ENCODE assay signal across 36 mouse cellular contexts in the genomic region with DNA sequence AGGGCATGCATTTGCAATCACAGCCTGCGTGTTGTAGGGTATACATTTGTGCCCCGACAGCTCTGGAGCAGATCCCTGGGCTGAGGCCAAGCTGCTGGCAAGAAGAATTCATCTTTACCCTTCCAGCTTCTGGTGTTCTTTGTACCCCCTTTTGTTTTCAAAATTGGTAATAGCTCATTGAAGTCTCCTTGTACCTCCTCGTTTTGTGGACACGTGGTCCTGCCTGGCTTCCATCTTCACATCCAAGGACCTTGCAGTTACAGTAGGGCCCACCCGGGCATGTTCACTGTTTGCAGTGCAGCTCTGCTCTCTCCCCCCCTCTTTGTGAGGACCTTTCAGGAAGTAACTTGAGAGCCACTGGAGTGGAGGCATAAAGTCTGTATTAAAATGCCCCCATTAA. TPM values are rescaled to one million over a fixed set of nuclear protein-coding genes. Genes with fewer than 3 reads are reported as not detected.
A peak's percentile ranks its signal among the peaks of the same experiment; 100 is the strongest.
DNase-seq lines count a peak whose midpoint lies in the region; ATAC-seq and TF ChIP-seq lines count a peak whose summit lies in the region.
"Had no signal": no experiment of that assay in that cellular context is flagged by ENCODE, and none has a peak within 500 bp of the region (broad histone marks: within the 10 kb centered on the region; RNA-seq: fewer than 3 reads in every experiment).

No protein-coding gene starts in this region.

- TF ChIP-seq CTCF in heart, postnatal 0 days (IDR thresholded peaks at IDR 0.05; ENCODE audit: low read depth) = no peak

- peaks cover 7% of the 10 kb centered on the region for H3K4me1 ChIP-seq in forebrain, embryonic 15.5 days
- H3K4me1 ChIP-seq in forebrain, embryonic 12.5 days = peaks cover 7% of the 10 kb centered on the region; the same call in 1 of the 2 replicates
- peaks cover 46% of the 10 kb centered on the region for H3K4me1 ChIP-seq in heart, postnatal 0 days (ENCODE audit: control insufficient read depth, insufficient read depth)
- peaks cover 2% of the 10 kb centered on the region; the same call in 1 of the 2 replicates for H3K4me1 ChIP-seq in midbrain, embryonic 16.5 days (ENCODE audit: control insufficient read depth, insufficient read depth, low read length)
- H3K4me1 ChIP-seq: liver, embryonic 15.5 days had no signal

- 19% methylated on average over 5 of the region's 5 CpGs for WGBS in forebrain, embryonic 15.5 days
- WGBS in forebrain, embryonic 12.5 days = 42% methylated on average over 5 of the region's 5 CpGs
- 39% methylated on average over 5 of the region's 5 CpGs for WGBS in heart, postnatal 0 days
- WGBS in midbrain, embryonic 16.5 days = 51% methylated on average over 5 of the region's 5 CpGs

- no peak overlapping the region for H3K9ac ChIP-seq in forebrain, embryonic 15.5 days (replicated peaks)
- H3K9ac ChIP-seq in forebrain, embryonic 12.5 days = no peak overlapping the region
- no peak overlapping the region for H3K9ac ChIP-seq in heart, postnatal 0 days (replicated peaks; ENCODE audit: low read depth, low read length)
- no peak overlapping the region for H3K9ac ChIP-seq in midbrain, embryonic 16.5 days (ENCODE audit: low read depth, low read length)
- H3K9ac ChIP-seq: heart, embryonic 13.5 days; hindbrain, embryonic 12.5 days; liver, embryonic 15.5 days; lung, embryonic 14.5 days; neural tube, embryonic 12.5 days had no signal

- no peaks in the 10 kb centered on the region for H3K9me3 ChIP-seq in forebrain, embryonic 15.5 days
- no peaks in the 10 kb centered on the region for H3K9me3 ChIP-seq in forebrain, embryonic 12.5 days
- H3K9me3 ChIP-seq in heart, postnatal 0 days (replicated peaks; ENCODE audit: control insufficient read depth, low read length) = no peaks in the 10 kb centered on the region
- H3K9me3 ChIP-seq in midbrain, embryonic 16.5 days (replicated peaks; ENCODE audit: control insufficient read depth, low read length, poor library complexity, severe bottlenecking) = no peaks in the 10 kb centered on the region
- H3K9me3 ChIP-seq: heart, embryonic 13.5 days; hindbrain, embryonic 12.5 days; liver, embryonic 15.5 days; neural tube, embryonic 12.5 days had no signal

- no peak overlapping the region for H3K4me3 ChIP-seq in forebrain, embryonic 15.5 days
- no peak overlapping the region for H3K4me3 ChIP-seq in forebrain, embryonic 12.5 days (replicated peaks)
- H3K4me3 ChIP-seq in heart, postnatal 0 days (ENCODE audit: low read depth, low read length) = no peak overlapping the region
- no peak overlapping the region for H3K4me3 ChIP-seq in midbrain, embryonic 16.5 days (ENCODE audit: low read depth, low read length)
- H3K4me3 ChIP-seq: heart, adult 2 months; heart, embryonic 13.5 days; hindbrain, embryonic 12.5 days; liver, embryonic 15.5 days; myocyte; neural tube, embryonic 12.5 days had no signal

- H3K27me3 ChIP-seq in forebrain, embryonic 15.5 days = no peaks in the 10 kb centered on the region
- H3K27me3 ChIP-seq in forebrain, embryonic 12.5 days = no peaks in the 10 kb centered on the region
- H3K27me3 ChIP-seq in heart, postnatal 0 days (ENCODE audit: control insufficient read depth, insufficient read depth, low read length) = no peaks in the 10 kb centered on the region
- no peaks in the 10 kb centered on the region for H3K27me3 ChIP-seq in midbrain, embryonic 16.5 days (ENCODE audit: control insufficient read depth, insufficient read depth, low read depth, low read length)
- H3K27me3 ChIP-seq: CH12.LX; heart, embryonic 13.5 days; hindbrain, embryonic 12.5 days; liver, embryonic 15.5 days; neural tube, embryonic 12.5 days had no signal

- TF ChIP-seq EP300 in heart, postnatal 0 days (IDR thresholded peaks at IDR 0.05; ENCODE audit: low read depth) = no peak

- H3K27ac ChIP-seq in forebrain, embryonic 15.5 days (replicated peaks) = no peak overlapping the region
- no peak overlapping the region for H3K27ac ChIP-seq in forebrain, embryonic 12.5 days
- peak overlapping the region; percentile 18; the same call in 1 of the 2 replicates for H3K27ac ChIP-seq in heart, postnatal 0 days (ENCODE audit: low read depth)
- H3K27ac ChIP-seq in midbrain, embryonic 16.5 days (ENCODE audit: low read length) = no peak overlapping the region
- H3K27ac ChIP-seq: heart, adult 2 months; heart, embryonic 13.5 days; hindbrain, embryonic 12.5 days; kidney, postnatal 0 days; liver, embryonic 15.5 days; neural tube, embryonic 12.5 days had no signal

- no peaks in the 10 kb centered on the region for H3K36me3 ChIP-seq in forebrain, embryonic 15.5 days
- no peaks in the 10 kb centered on the region for H3K36me3 ChIP-seq in forebrain, embryonic 12.5 days (replicated peaks)
- no peaks in the 10 kb centered on the region for H3K36me3 ChIP-seq in heart, postnatal 0 days (replicated peaks; ENCODE audit: control insufficient read depth, insufficient read depth, low read length)
- H3K36me3 ChIP-seq in midbrain, embryonic 16.5 days (ENCODE audit: control insufficient read depth, insufficient read depth, low read length) = no peaks in the 10 kb centered on the region
- H3K36me3 ChIP-seq: heart, embryonic 13.5 days; hindbrain, embryonic 12.5 days; liver, embryonic 15.5 days; neural tube, embryonic 12.5 days had no signal

- peak; percentile 60 for ATAC-seq in forebrain, embryonic 15.5 days (replicated peaks)
- no peak for ATAC-seq in forebrain, embryonic 12.5 days (ENCODE audit: low FRiP score)
- ATAC-seq in heart, postnatal 0 days (ENCODE audit: insufficient read depth, low read depth) = no peak
- no peak for ATAC-seq in midbrain, embryonic 16.5 days
- ATAC-seq: activated CD4-positive, CD25-positive, alpha-beta regulatory T cell, adult 4 months; intestine, embryonic 16.5 days had no signal

- peak; percentile 27 to 58 for DNase-seq in adrenal gland, adult (ENCODE audit: inconsistent age in 2 of 2, low spot score in 1 of 2)
- DNase-seq in adrenal gland, postnatal 4 days (ENCODE audit: low spot score in 2 of 2) = no peak
- DNase-seq in heart, postnatal 0 days (ENCODE audit: low spot score) = no peak
- no peak for DNase-seq in heart, adult 8-10 months (ENCODE audit: low spot score)
- DNase-seq in brain, adult 2 months (ENCODE audit: low read depth, low spot score) = peak; percentile 39
- DNase-seq: adrenal gland, postnatal 14 days; cerebellum, postnatal 14 days; gastrocnemius, postnatal 36 days; heart, adult 2 months; heart, postnatal 14 days; kidney, adult 8-10 months; kidney, postnatal 4 days; lung, embryonic 14.5 days; right cerebral cortex, adult 18-20 months; spleen, adult 18-20 months; thymus, postnatal 36 days had no signal

- no peak overlapping the region for H3K4me2 ChIP-seq in forebrain, embryonic 15.5 days (replicated peaks)
- no peak overlapping the region for H3K4me2 ChIP-seq in forebrain, embryonic 12.5 days
- H3K4me2 ChIP-seq in heart, postnatal 0 days (ENCODE audit: low read depth, low read length) = no peak overlapping the region
- no peak overlapping the region for H3K4me2 ChIP-seq in midbrain, embryonic 16.5 days (ENCODE audit: low read length)
- H3K4me2 ChIP-seq: heart, embryonic 13.5 days; hindbrain, embryonic 12.5 days; liver, embryonic 15.5 days; lung, embryonic 14.5 days; midbrain, embryonic 11.5 days; neural tube, embryonic 12.5 days had no signal

RNA-seq across cellular contexts. Expression of gene Nt5dc3, which starts 9.4 kb away (rescaled TPM):
- total RNA-seq in adrenal gland, postnatal 4 days (2021) = 10 to 100 TPM; 23.4 to 25.5 TPM
- 6.6 and 6.7 TPM in 2 replicates for polyA plus RNA-seq in forebrain, embryonic 15.5 days (2015; fragmentation: Nextera tagmentation; extraction: Ambion mirVana)
- 2.4 and 2.9 TPM in 2 replicates for polyA plus RNA-seq in forebrain, embryonic 12.5 days (2016; fragmentation: Nextera tagmentation; extraction: Ambion mirVana)
- 22.4 and 31.8 TPM in 2 replicates for total RNA-seq in heart, postnatal 0 days (2014; rRNA removed; ENCODE audit: low replicate concordance)
- 3.4 and 4.2 TPM in 2 replicates for polyA plus RNA-seq in heart, postnatal 0 days (2015; fragmentation: Nextera tagmentation; extraction: Ambion mirVana)
- total RNA-seq in heart, adult 8-10 months (2022) = 10 to 100 TPM; 35.3 to 44.4 (median 39.4) TPM
- polyA plus RNA-seq in midbrain, embryonic 16.5 days (2015; fragmentation: Nextera tagmentation; extraction: Ambion mirVana) = 15.2 and 15.9 TPM in 2 replicates

RNA-seq across cellular contexts. Expression of gene Gm49358, which starts 24.4 kb away (rescaled TPM):
- 1 to 10 TPM; 4.8 to 6.2 TPM for total RNA-seq in adrenal gland, postnatal 4 days (2021)
- not detected in 2 replicates for polyA plus RNA-seq in forebrain, embryonic 15.5 days (2015; fragmentation: Nextera tagmentation; extraction: Ambion mirVana)
- not detected in 2 replicates for polyA plus RNA-seq in forebrain, embryonic 12.5 days (2016; fragmentation: Nextera tagmentation; extraction: Ambion mirVana)
- 11.4 and 36.1 TPM in 2 replicates for total RNA-seq in heart, postnatal 0 days (2014; rRNA removed; ENCODE audit: low replicate concordance)
- polyA plus RNA-seq in heart, postnatal 0 days (2015; fragmentation: Nextera tagmentation; extraction: Ambion mirVana) = not detected in 2 replicates
- 10 to 100 TPM in 3 of 4 experiments, 1 to 10 TPM in 1; 6.3 to 16.6 (median 15.0) TPM for total RNA-seq in heart, adult 8-10 months (2022)
- polyA plus RNA-seq in midbrain, embryonic 16.5 days (2015; fragmentation: Nextera tagmentation; extraction: Ambion mirVana) = not detected in 2 replicates
- total RNA-seq: megakaryocyte, adult 5-6 weeks; midbrain, postnatal 0 days had no signal
- polyA plus RNA-seq: activated CD4-positive, CD25-positive, alpha-beta regulatory T cell, adult 4 months; C2C12; cerebellum, adult 2 months; heart, adult 2 months; heart, embryonic 13.5 days; hindbrain, embryonic 12.5 days; intestine, embryonic 16.5 days; kidney, postnatal 0 days; limb, embryonic 11.5 days; liver, adult 2 months; liver, embryonic 15.5 days; lung, embryonic 14.5 days; midbrain, embryonic 11.5 days; midbrain, postnatal 0 days; myocyte; neural tube, embryonic 12.5 days; stomach, embryonic 16.5 days had no signal

Comparison
In these comparisons a context has a peak if more than half of its experiments do, and no peak if none do; other contexts are left out.
1. DNase-seq: peak in adrenal gland, adult (2 of 2) and brain, adult 2 months (single experiment); none in adrenal gland, postnatal 4 days (0 of 2), heart, postnatal 0 days (single experiment) and heart, adult 8-10 months (single experiment).